Mouse (Mus musculus): ENCODE data around the gene Saa2. TPM values are rescaled to one million over a fixed set of nuclear protein-coding genes. Genes with fewer than 3 reads are reported as not detected.

Saa2 gene
- total and polyA plus RNA-seq, 3 experiments: not detected

DNA sequence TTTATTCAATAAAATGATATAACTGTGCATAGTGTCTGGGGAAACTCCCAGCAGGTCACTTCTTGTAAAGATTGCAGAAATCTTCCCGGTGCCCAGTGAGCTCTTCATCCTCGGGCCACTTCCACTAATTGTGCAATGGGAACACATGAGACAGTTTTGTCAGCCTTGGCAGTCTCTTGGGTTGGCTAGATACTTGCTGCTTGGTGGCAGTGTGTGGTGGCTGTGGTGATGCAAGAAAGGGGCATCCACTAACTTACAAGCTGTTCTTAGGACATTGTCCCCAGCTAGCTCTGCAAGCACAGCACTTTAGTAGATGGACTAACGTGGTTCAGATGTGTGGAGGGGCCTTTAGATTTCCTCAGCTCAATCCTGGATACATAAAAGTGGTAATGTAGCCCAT, 5.8 kb upstream of the Saa2 start:
- Histone ChIP-seq H3K36me3 (ENCODE audit: control insufficient read depth in 1 of 2, insufficient read depth in 2 of 2, low read length in 2 of 2) (no peaks in the 10 kb centered on the region), H3K27me3 (ENCODE audit: control insufficient read depth in 1 of 2, insufficient read depth in 2 of 2, low read length in 2 of 2) (peaks cover 12 to 20% of the 10 kb centered on the region in 2 experiments), H3K4me1 (ENCODE audit: control insufficient read depth in 1 of 2, insufficient read depth in 2 of 2, low read length in 2 of 2) (no peaks in the 10 kb centered on the region), H3K9me3 (replicated peaks; ENCODE audit: insufficient read depth, low read length) (no peaks in the 10 kb centered on the region), H3K9ac (ENCODE audit: control insufficient read depth, low read depth, low read length, poor library complexity, severe bottlenecking) (no peak overlapping the region), H3K79me2 (ENCODE audit: control insufficient read depth, insufficient read depth, low read length, poor library complexity) (no peaks in the 10 kb centered on the region), H3K4me3 (ENCODE audit: control insufficient read depth in 1 of 2, insufficient read depth in 1 of 2, low read depth in 2 of 2, low read length in 2 of 2) (no peak overlapping the region), H3K27ac (ENCODE audit: control insufficient read depth, low read depth, low read length) (no peak overlapping the region)
- DNase-seq (ENCODE audit: low read depth, low spot score): no peak
- TF ChIP-seq TAL1 (IDR thresholded peaks at IDR 0.05; ENCODE audit: low read length): no peak
- no peak for TF ChIP-seq UBTF (IDR thresholded peaks at IDR 0.05; ENCODE audit: borderline replicate concordance, insufficient read depth, low read depth, low read length)
- no peak for TF ChIP-seq RCOR1 (IDR thresholded peaks at IDR 0.05; ENCODE audit: low read depth, low read length)
- no peak for TF ChIP-seq JUND (IDR thresholded peaks at IDR 0.05; ENCODE audit: low read depth, low read length)
- TF ChIP-seq KAT2A (conservative IDR thresholded peaks at IDR 0.05; ENCODE audit: low read depth, low read length): no peak
- TF ChIP-seq ZKSCAN1 (IDR thresholded peaks at IDR 0.05; ENCODE audit: low read depth, low read length): no peak
- no peak for TF ChIP-seq ETS1 (IDR thresholded peaks at IDR 0.05; ENCODE audit: low read depth, low read length)
- TF ChIP-seq POLR2AphosphoS2 (IDR thresholded peaks at IDR 0.05; ENCODE audit: low read length): no peak
- TF ChIP-seq GABPA (IDR thresholded peaks at IDR 0.05; ENCODE audit: low read depth, low read length): no peak
- no peak for TF ChIP-seq MAFK (IDR thresholded peaks at IDR 0.05; ENCODE audit: borderline replicate concordance, low read depth, low read length)
- TF ChIP-seq MXI1 (IDR thresholded peaks at IDR 0.05; ENCODE audit: low read depth, low read length): no peak

DNA sequence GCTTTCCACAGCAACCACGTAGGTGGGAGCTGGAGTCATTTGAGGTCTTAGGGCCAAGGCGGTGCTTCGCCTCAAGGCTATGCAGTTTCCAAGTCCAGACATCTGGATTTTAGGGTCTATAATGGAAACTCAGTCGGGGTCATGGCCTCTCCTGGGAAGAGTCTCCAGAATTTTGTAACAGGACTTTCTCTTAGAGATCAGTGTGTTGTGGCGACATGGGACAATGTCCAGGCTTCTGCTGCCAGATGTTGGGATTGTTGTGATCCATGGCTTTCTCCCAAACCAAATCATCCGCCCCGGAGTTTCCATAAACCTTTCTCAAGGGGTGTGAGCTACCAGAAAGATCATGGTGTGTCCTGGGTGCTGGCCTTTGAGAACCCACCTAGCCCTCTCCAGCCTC, 5.2 kb upstream of the Saa2 start:
- H3K4me1 ChIP-seq (ENCODE audit: control insufficient read depth in 1 of 2, insufficient read depth in 2 of 2, low read length in 2 of 2): no peaks in the 10 kb centered on the region
- H3K79me2 ChIP-seq (ENCODE audit: control insufficient read depth, insufficient read depth, low read length, poor library complexity): no peaks in the 10 kb centered on the region
- no peak overlapping the region for H3K27ac ChIP-seq (ENCODE audit: control insufficient read depth, low read depth, low read length)
- DNase-seq (ENCODE audit: low read depth, low spot score): no peak
- no peak overlapping the region for H3K9ac ChIP-seq (ENCODE audit: control insufficient read depth, low read depth, low read length, poor library complexity, severe bottlenecking)
- no peaks in the 10 kb centered on the region for H3K9me3 ChIP-seq (replicated peaks; ENCODE audit: insufficient read depth, low read length)
- TF ChIP-seq JUND (IDR thresholded peaks at IDR 0.05; ENCODE audit: low read depth, low read length) (no peak), MYC (IDR thresholded peaks at IDR 0.05; ENCODE audit: low read depth, low read length) (no peak), MAZ (IDR thresholded peaks at IDR 0.05; ENCODE audit: low read depth, low read length) (no peak), NELFE (IDR thresholded peaks at IDR 0.05; ENCODE audit: low read depth, low read length) (no peak), GABPA (IDR thresholded peaks at IDR 0.05; ENCODE audit: low read depth, low read length) (no peak), CTCF (IDR thresholded peaks at IDR 0.05 in 2 of 3, conservative IDR thresholded peaks at IDR 0.05 in 1 of 3; ENCODE audit: control insufficient read depth in 1 of 3, insufficient read depth in 1 of 3, low read depth in 2 of 3, low read length in 3 of 3, poor library complexity in 1 of 3, severe bottlenecking in 1 of 3) (no peak), ZKSCAN1 (IDR thresholded peaks at IDR 0.05; ENCODE audit: low read depth, low read length) (no peak), USF2 (IDR thresholded peaks at IDR 0.05; ENCODE audit: borderline replicate concordance in 1 of 2, insufficient read depth in 1 of 2, low read depth in 1 of 2, low read length in 2 of 2) (no peak), SMC3 (IDR thresholded peaks at IDR 0.05; ENCODE audit: low read depth, low read length) (no peak), ZC3H11A (IDR thresholded peaks at IDR 0.05; ENCODE audit: low read depth, low read length) (no peak), CHD1 (IDR thresholded peaks at IDR 0.05; ENCODE audit: low read depth, low read length) (no peak), ZNF384 (IDR thresholded peaks at IDR 0.05; ENCODE audit: low read depth, low read length) (no peak), ZMIZ1 (IDR thresholded peaks at IDR 0.05; ENCODE audit: low read depth, low read length) (no peak), MAFK (IDR thresholded peaks at IDR 0.05; ENCODE audit: borderline replicate concordance, low read depth, low read length) (no peak), POLR2A (IDR thresholded peaks at IDR 0.05; ENCODE audit: control insufficient read depth in 1 of 2, insufficient read depth in 1 of 2, low read depth in 1 of 2, low read length in 2 of 2, poor library complexity in 1 of 2) (no peak), GATA1 (IDR thresholded peaks at IDR 0.05; ENCODE audit: low read depth, low read length) (no peak), HCFC1 (IDR thresholded peaks at IDR 0.05; ENCODE audit: low read depth, low read length) (no peak), KAT2A (conservative IDR thresholded peaks at IDR 0.05; ENCODE audit: low read depth, low read length) (no peak), MYB (IDR thresholded peaks at IDR 0.05; ENCODE audit: low read depth, low read length) (no peak)
- no peaks in the 10 kb centered on the region for H3K36me3 ChIP-seq (ENCODE audit: control insufficient read depth in 1 of 2, insufficient read depth in 2 of 2, low read length in 2 of 2)
- peaks cover 15 to 19% of the 10 kb centered on the region in 2 experiments for H3K27me3 ChIP-seq (ENCODE audit: control insufficient read depth in 1 of 2, insufficient read depth in 2 of 2, low read length in 2 of 2)
- no peak overlapping the region for H3K4me3 ChIP-seq (ENCODE audit: control insufficient read depth in 1 of 2, insufficient read depth in 1 of 2, low read depth in 2 of 2, low read length in 2 of 2)

Data from MEL (cell line).